Mouse (Mus musculus): ENCODE results near the gene 4930469K13Rik.

Gene 4930469K13Rik

GRCm38 (mm10) chr11:33992938-33993337, 105.4 kb downstream of the 4930469K13Rik start, which contains the start of gene Kcnip1:
Gene Kcnip1 (minus strand): TSS chr11:33993152.
- TF ChIP-seq GATA4 (IDR thresholded peaks at IDR 0.05; ENCODE audit: insufficient replicate concordance, low read length) = no peak

GRCm38 (mm10) chr11:33990002-33990401, 108.4 kb downstream of the 4930469K13Rik start:
- no peak for TF ChIP-seq GATA4 (IDR thresholded peaks at IDR 0.05; ENCODE audit: insufficient replicate concordance, low read length)

GRCm38 (mm10) chr11:33986525-33986924, 111.8 kb downstream of the 4930469K13Rik start:
- TF ChIP-seq GATA4 (IDR thresholded peaks at IDR 0.05; ENCODE audit: insufficient replicate concordance, low read length) = no peak

- TF ChIP-seq GATA4 (IDR thresholded peaks at IDR 0.05; ENCODE audit: insufficient replicate concordance, low read length) = no peak
These were observed 118.2 kb downstream of the 4930469K13Rik start for GRCm38 (mm10) chr11:33980146-33980545.

GRCm38 (mm10) chr11:33975121-33975520, 123.2 kb downstream of the 4930469K13Rik start:
- TF ChIP-seq GATA4 (IDR thresholded peaks at IDR 0.05; ENCODE audit: insufficient replicate concordance, low read length) = no peak

- TF ChIP-seq GATA4 (IDR thresholded peaks at IDR 0.05; ENCODE audit: insufficient replicate concordance, low read length) = no peak
These were observed 123.9 kb downstream of the 4930469K13Rik start for GRCm38 (mm10) chr11:33974341-33975040.

- no peak for TF ChIP-seq GATA4 (IDR thresholded peaks at IDR 0.05; ENCODE audit: insufficient replicate concordance, low read length)
These were observed 126.2 kb downstream of the 4930469K13Rik start for GRCm38 (mm10) chr11:33972114-33972513.

- TF ChIP-seq GATA4 (IDR thresholded peaks at IDR 0.05; ENCODE audit: insufficient replicate concordance, low read length) = no peak
These were observed 129.2 kb downstream of the 4930469K13Rik start for GRCm38 (mm10) chr11:33969199-33969598.

- no peak for TF ChIP-seq GATA4 (IDR thresholded peaks at IDR 0.05; ENCODE audit: insufficient replicate concordance, low read length)
These were observed 130.6 kb downstream of the 4930469K13Rik start for GRCm38 (mm10) chr11:33967708-33968107.

GRCm38 (mm10) chr11:33965380-33965779, 133.0 kb downstream of the 4930469K13Rik start:
- TF ChIP-seq GATA4 (IDR thresholded peaks at IDR 0.05; ENCODE audit: insufficient replicate concordance, low read length) = no peak

- TF ChIP-seq GATA4 (IDR thresholded peaks at IDR 0.05; ENCODE audit: insufficient replicate concordance, low read length) = no peak
These were observed 135.5 kb downstream of the 4930469K13Rik start, which contains the start of gene Kcnmb1 for GRCm38 (mm10) chr11:33962688-33963407. Gene Kcnmb1 (plus strand): TSS chr11:33963013.

- no peak for TF ChIP-seq GATA4 (IDR thresholded peaks at IDR 0.05; ENCODE audit: insufficient replicate concordance, low read length)
These were observed 136.2 kb downstream of the 4930469K13Rik start for GRCm38 (mm10) chr11:33962178-33962577.

GRCm38 (mm10) chr11:33958713-33959112, 139.6 kb downstream of the 4930469K13Rik start:
- no peak for TF ChIP-seq GATA4 (IDR thresholded peaks at IDR 0.05; ENCODE audit: insufficient replicate concordance, low read length)

GRCm38 (mm10) chr11:33957595-33957994, 140.8 kb downstream of the 4930469K13Rik start:
- no peak for TF ChIP-seq GATA4 (IDR thresholded peaks at IDR 0.05; ENCODE audit: insufficient replicate concordance, low read length)

- no peak for TF ChIP-seq GATA4 (IDR thresholded peaks at IDR 0.05; ENCODE audit: insufficient replicate concordance, low read length)
These were observed 141.7 kb downstream of the 4930469K13Rik start for GRCm38 (mm10) chr11:33956623-33957022.

GRCm38 (mm10) chr11:33955982-33956381, 142.4 kb downstream of the 4930469K13Rik start:
- no peak for TF ChIP-seq GATA4 (IDR thresholded peaks at IDR 0.05; ENCODE audit: insufficient replicate concordance, low read length)
